Mouse (Mus musculus) erythroid progenitor cell, adult 5-6 weeks (primary cell): ENCODE measurements around the gene Zfp148. TPM values are rescaled to one million over a fixed set of nuclear protein-coding genes. Genes with fewer than 3 reads are reported as not detected.

ENCODE experiments used
- ATAC-seq: replicated peaks from 2 replicates; pipeline ENCODE4 v1.8.0; 2016; ENCODE audit warnings: moderate number of reproducible peaks, mild to moderate bottlenecking, moderate TSS enrichment, inconsistent platforms; ENCODE audit not compliant: poor library complexity, low FRiP score, severe bottlenecking
- total RNA-seq, 2 experiments: library from RNA; stranded (forward) in 1 of 2; stranded (reverse) in 1 of 2; fragments of 150-400 nt in 1 of 2; fragments of 186-747, 209-891 nt in 1 of 2; gene quantifications; 2 replicates each; pipeline versions ENCODE4 v1.2.3 to v1.2.4; 2015 to 2017; ENCODE audit warnings: low replicate concordance in 2 of 2

Gene Zfp148
- total RNA-seq (2015; ENCODE audit: low replicate concordance) (15.5 and 34.0 TPM in 2 replicates), total RNA-seq (2017; ENCODE audit: low replicate concordance) (8.6 and 26.7 TPM in 2 replicates)

GRCm38 (mm10) chr16:33379944-33380881 is at the start of gene Zfp148:
Gene Zfp148 (plus strand): TSS chr16:33380836.
- ATAC-seq = peak; percentile 91

- no peak for ATAC-seq
These were observed 47.6 kb upstream of the Zfp148 start for GRCm38 (mm10) chr16:33333015-33333414.

- no peak for ATAC-seq
These were observed 43.5 kb upstream of the Zfp148 start for GRCm38 (mm10) chr16:33337177-33337576.

- no peak for ATAC-seq
These were observed 43.0 kb upstream of the Zfp148 start for GRCm38 (mm10) chr16:33337681-33338080.

GRCm38 (mm10) chr16:33338492-33338891 is 42.1 kb upstream of the Zfp148 start:
- no peak for ATAC-seq

- ATAC-seq = no peak
These were observed 41.2 kb upstream of the Zfp148 start for GRCm38 (mm10) chr16:33339476-33339875.

GRCm38 (mm10) chr16:33342356-33342755 is 38.3 kb upstream of the Zfp148 start:
- ATAC-seq = no peak

- no peak for ATAC-seq
These were observed 37.5 kb upstream of the Zfp148 start for GRCm38 (mm10) chr16:33343106-33343505.

GRCm38 (mm10) chr16:33343601-33344000 is 37.0 kb upstream of the Zfp148 start:
- ATAC-seq = no peak

GRCm38 (mm10) chr16:33344379-33344778 is 36.3 kb upstream of the Zfp148 start:
- ATAC-seq = no peak

- no peak for ATAC-seq
These were observed 35.8 kb upstream of the Zfp148 start for GRCm38 (mm10) chr16:33344875-33345274.

- no peak for ATAC-seq
These were observed 34.3 kb upstream of the Zfp148 start for GRCm38 (mm10) chr16:33346376-33346775.

- no peak for ATAC-seq
These were observed 33.5 kb upstream of the Zfp148 start for GRCm38 (mm10) chr16:33347134-33347533.

- no peak for ATAC-seq
These were observed 22.8 kb upstream of the Zfp148 start for GRCm38 (mm10) chr16:33357805-33358204.

GRCm38 (mm10) chr16:33365772-33366171 is 14.9 kb upstream of the Zfp148 start:
- no peak for ATAC-seq

GRCm38 (mm10) chr16:33368632-33369031 is 12.0 kb upstream of the Zfp148 start:
- ATAC-seq = no peak

- no peak for ATAC-seq
These were observed 9.8 kb upstream of the Zfp148 start for GRCm38 (mm10) chr16:33370836-33371235.

GRCm38 (mm10) chr16:33372611-33373010 is 8.0 kb upstream of the Zfp148 start:
- ATAC-seq = no peak

- no peak for ATAC-seq
These were observed 7.3 kb upstream of the Zfp148 start for GRCm38 (mm10) chr16:33373326-33373725.

GRCm38 (mm10) chr16:33376266-33376665 is 4.4 kb upstream of the Zfp148 start:
- no peak for ATAC-seq

GRCm38 (mm10) chr16:33379219-33379943 is 1.3 kb upstream of the Zfp148 start:
- no peak for ATAC-seq
